Mouse (Mus musculus): ENCODE results near the gene Oas1e. TPM values are rescaled to one million over a fixed set of nuclear protein-coding genes. Genes with fewer than 3 reads are reported as not detected.
"Not testable (repeated sequence)": the region's sequence is repeated elsewhere in the genome, so short reads cannot be mapped to it uniquely, and the experiment has no call there.

Gene Oas1e
- polyA plus RNA-seq (2012; ENCODE audit: insufficient read depth, insufficient read length, missing spikeins), result not detected in 2 replicates

- H3K4me1 ChIP-seq (ENCODE audit: control insufficient read depth, insufficient read depth, low read length); H3K27ac ChIP-seq (ENCODE audit: insufficient read depth, low read depth, low read length); H3K4me3 ChIP-seq (ENCODE audit: insufficient read depth, low read length): not testable (repeated sequence)
Measured at GRCm38 (mm10) chr5:120795480-120796034, at the start of gene Oas1e. Gene Oas1e (minus strand): TSS chr5:120795530.

DNA sequence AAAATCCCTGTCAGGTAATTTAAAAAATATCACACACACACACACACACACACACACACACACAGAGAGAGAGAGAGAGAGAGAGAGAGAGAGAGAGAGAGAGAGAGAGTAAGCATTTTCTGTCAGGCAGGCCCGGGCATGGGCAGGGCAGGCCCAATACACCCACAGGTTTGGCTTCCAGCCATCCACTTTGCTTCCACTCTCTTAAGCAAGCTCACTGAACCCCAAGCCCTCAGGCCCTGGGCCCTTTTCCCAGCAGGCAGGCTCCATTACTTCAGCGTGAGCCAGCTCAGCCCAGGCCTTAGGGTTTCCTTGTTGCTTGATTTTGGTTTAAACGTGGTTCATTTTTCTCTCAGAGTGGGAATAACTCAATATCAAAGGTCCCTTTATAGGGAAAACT is 49.4 kb upstream of the Oas1e start:
- TF ChIP-seq CTCF (IDR thresholded peaks at IDR 0.05; ENCODE audit: low read depth, low read length) (no peak), POLR2A (IDR thresholded peaks at IDR 0.05; ENCODE audit: borderline replicate concordance, low read depth, low read length) (no peak)
- Histone ChIP-seq H3K27ac (ENCODE audit: insufficient read depth, low read depth, low read length) (no peak overlapping the region), H3K4me3 (ENCODE audit: insufficient read depth, low read length) (no peak overlapping the region), H3K4me1 (ENCODE audit: control insufficient read depth, insufficient read depth, low read length) (no peaks in the 10 kb centered on the region; the same call in 1 of the 2 replicates)

- Histone ChIP-seq H3K4me1 (ENCODE audit: control insufficient read depth, insufficient read depth, low read length) (no peaks in the 10 kb centered on the region), H3K4me3 (ENCODE audit: insufficient read depth, low read length) (no peak overlapping the region), H3K27ac (ENCODE audit: insufficient read depth, low read depth, low read length) (no peak overlapping the region)
- TF ChIP-seq CTCF (IDR thresholded peaks at IDR 0.05; ENCODE audit: low read depth, low read length), result peak; percentile 83
- no peak for TF ChIP-seq POLR2A (IDR thresholded peaks at IDR 0.05; ENCODE audit: borderline replicate concordance, low read depth, low read length)
Measured at GRCm38 (mm10) chr5:120836731-120837585, 41.6 kb upstream of the Oas1e start.

DNA sequence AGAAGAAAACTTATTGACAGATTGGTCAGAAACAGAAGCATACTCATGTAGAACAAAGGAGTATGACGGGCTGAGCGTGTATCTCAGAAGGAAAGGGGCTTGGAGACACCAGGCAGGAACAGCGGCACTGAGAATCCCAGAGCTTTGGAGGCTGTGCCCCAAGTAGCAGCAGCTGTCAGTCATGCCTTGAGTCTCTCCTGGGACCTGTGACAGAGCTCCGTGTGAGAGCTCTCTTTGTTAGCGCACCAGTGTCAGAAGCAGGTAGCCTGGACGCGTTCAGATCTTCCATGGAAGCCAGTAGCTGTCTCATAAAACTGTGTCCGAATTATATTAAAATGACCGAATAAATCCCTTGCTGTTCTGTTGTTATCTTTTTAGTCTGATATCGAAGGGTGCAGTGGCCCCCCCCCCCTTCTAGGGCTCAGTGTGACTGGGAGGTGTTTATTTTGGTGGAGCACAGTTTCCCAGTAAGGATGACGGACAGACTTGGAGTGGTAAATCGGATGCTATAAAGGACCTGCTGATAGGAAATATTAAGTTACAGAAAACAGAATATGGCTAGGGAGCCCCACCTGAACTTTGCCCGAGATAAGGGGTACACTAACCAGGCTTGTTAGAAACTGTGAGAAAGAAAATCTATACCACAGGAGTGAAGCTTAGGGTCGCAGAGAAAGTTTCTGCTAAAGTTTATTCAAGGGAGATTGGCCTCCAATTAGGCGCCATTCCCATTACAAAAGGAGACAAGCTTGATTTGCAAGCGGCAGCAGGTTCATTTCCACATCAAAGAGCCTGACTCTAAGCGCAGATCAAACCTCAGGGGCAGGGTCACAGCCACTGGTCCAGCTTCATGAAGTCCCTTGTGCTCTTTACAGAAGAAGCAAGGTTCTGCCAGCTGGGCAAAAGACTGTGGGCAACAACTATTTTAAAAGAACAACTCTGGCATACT is 38.3 kb upstream of the Oas1e start:
- H3K27ac ChIP-seq (ENCODE audit: insufficient read depth, low read depth, low read length), result no peak overlapping the region
- H3K4me3 ChIP-seq (ENCODE audit: insufficient read depth, low read length), result no peak overlapping the region
- no peaks in the 10 kb centered on the region for H3K4me1 ChIP-seq (ENCODE audit: control insufficient read depth, insufficient read depth, low read length)
- TF ChIP-seq CTCF (IDR thresholded peaks at IDR 0.05; ENCODE audit: low read depth, low read length), result no peak
- TF ChIP-seq POLR2A (IDR thresholded peaks at IDR 0.05; ENCODE audit: borderline replicate concordance, low read depth, low read length), result no peak

- no peak overlapping the region for H3K4me3 ChIP-seq (ENCODE audit: insufficient read depth, low read length)
- no peak for TF ChIP-seq POLR2A (IDR thresholded peaks at IDR 0.05; ENCODE audit: borderline replicate concordance, low read depth, low read length)
- TF ChIP-seq CTCF (IDR thresholded peaks at IDR 0.05; ENCODE audit: low read depth, low read length), result no peak
- H3K27ac ChIP-seq (ENCODE audit: insufficient read depth, low read depth, low read length), result no peak overlapping the region
- no peaks in the 10 kb centered on the region for H3K4me1 ChIP-seq (ENCODE audit: control insufficient read depth, insufficient read depth, low read length)
Measured at GRCm38 (mm10) chr5:120831031-120831430, 35.7 kb upstream of the Oas1e start.

GRCm38 (mm10) chr5:120818999-120819398 is 23.7 kb upstream of the Oas1e start:
- H3K4me3 ChIP-seq (ENCODE audit: insufficient read depth, low read length), result no peak overlapping the region
- no peaks in the 10 kb centered on the region for H3K4me1 ChIP-seq (ENCODE audit: control insufficient read depth, insufficient read depth, low read length)
- TF ChIP-seq POLR2A (IDR thresholded peaks at IDR 0.05; ENCODE audit: borderline replicate concordance, low read depth, low read length) (no peak), CTCF (IDR thresholded peaks at IDR 0.05; ENCODE audit: low read depth, low read length) (no peak)
- no peak overlapping the region for H3K27ac ChIP-seq (ENCODE audit: insufficient read depth, low read depth, low read length)

- TF ChIP-seq CTCF (IDR thresholded peaks at IDR 0.05; ENCODE audit: low read depth, low read length), result peak; percentile 64; the same call in 1 of the 2 replicates
- no peak for TF ChIP-seq POLR2A (IDR thresholded peaks at IDR 0.05; ENCODE audit: borderline replicate concordance, low read depth, low read length)
- H3K4me1 ChIP-seq (ENCODE audit: control insufficient read depth, insufficient read depth, low read length), result peaks cover 13% of the 10 kb centered on the region
- no peak overlapping the region for H3K27ac ChIP-seq (ENCODE audit: insufficient read depth, low read depth, low read length)
- H3K4me3 ChIP-seq (ENCODE audit: insufficient read depth, low read length), result no peak overlapping the region
Measured at GRCm38 (mm10) chr5:120815949-120816348, 20.6 kb upstream of the Oas1e start.

- Histone ChIP-seq H3K27ac (ENCODE audit: insufficient read depth, low read depth, low read length) (no peak overlapping the region), H3K4me3 (ENCODE audit: insufficient read depth, low read length) (peak overlapping the region; percentile 74), H3K4me1 (ENCODE audit: control insufficient read depth, insufficient read depth, low read length) (peaks cover 13% of the 10 kb centered on the region)
- TF ChIP-seq CTCF (IDR thresholded peaks at IDR 0.05; ENCODE audit: low read depth, low read length), result no peak
Measured at GRCm38 (mm10) chr5:120813023-120813422, 17.7 kb upstream of the Oas1e start.

- H3K4me3 ChIP-seq (ENCODE audit: insufficient read depth, low read length), result peak within 1 kb of the TSS; percentile 74
- peaks cover 13% of the 10 kb centered on the region for H3K4me1 ChIP-seq (ENCODE audit: control insufficient read depth, insufficient read depth, low read length)
- no peak within 1 kb of the TSS for H3K27ac ChIP-seq (ENCODE audit: insufficient read depth, low read depth, low read length)
- TF ChIP-seq CTCF (IDR thresholded peaks at IDR 0.05; ENCODE audit: low read depth, low read length) (no peak; the same call in 1 of the 2 replicates), POLR2A (IDR thresholded peaks at IDR 0.05; ENCODE audit: borderline replicate concordance, low read depth, low read length) (no peak)
Measured at GRCm38 (mm10) chr5:120811951-120812819, 16.9 kb upstream of the Oas1e start, which contains the start of gene Oas1c. Gene Oas1c (minus strand): TSS chr5:120812514.
